Mouse (Mus musculus): ENCODE results near the gene Syne2. TPM values are rescaled to one million over a fixed set of nuclear protein-coding genes. Genes with fewer than 3 reads are reported as not detected.

Gene Syne2
- total RNA-seq, 2 experiments from 2014 or later, result 37.6 to 43.8 TPM

DNA sequence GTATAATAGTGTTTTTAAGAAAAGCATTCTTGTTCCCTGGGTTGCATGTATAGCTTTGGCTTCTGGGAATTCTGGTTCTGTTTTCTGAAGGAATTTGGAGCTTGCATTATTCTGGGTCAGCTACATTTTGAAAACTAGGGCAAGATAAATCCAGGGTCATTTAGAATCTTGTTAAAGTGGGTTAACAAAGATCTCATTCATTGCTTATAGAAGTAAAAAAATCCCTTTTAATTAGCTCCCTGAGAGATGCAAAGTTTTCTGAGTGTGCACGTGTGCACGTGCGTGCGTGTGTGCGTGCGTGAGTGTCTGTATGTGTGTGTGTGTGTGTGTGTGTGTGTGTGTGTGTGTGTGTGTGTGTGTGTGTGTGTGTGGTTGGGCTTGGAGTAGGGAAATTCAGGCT, 42.9 kb downstream of the Syne2 start:
- DNase-seq, result no peak
- intact Hi-C loops (cut with DNase I), result no loop called here

DNA sequence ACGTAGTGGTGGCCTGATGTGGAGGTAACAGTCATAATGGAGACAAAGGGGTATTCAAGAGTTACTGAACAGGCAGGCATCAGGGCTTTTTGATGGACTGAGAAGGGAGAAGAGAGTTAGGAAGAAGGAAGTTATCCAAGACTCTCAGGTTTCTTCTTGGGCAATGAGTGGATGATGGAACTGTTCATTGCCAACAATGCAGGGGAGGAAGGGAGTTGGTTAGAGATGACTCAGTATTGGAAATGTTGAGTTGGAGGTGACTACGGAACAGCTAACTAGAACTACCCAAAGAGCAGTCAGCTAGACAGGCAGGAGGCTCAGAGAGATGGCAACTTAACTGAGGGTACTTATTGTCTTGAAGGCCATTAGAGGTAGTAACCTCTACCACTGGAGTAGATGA, 47.2 kb downstream of the Syne2 start:
- intact Hi-C loops (cut with DNase I), result no loop called here

DNA sequence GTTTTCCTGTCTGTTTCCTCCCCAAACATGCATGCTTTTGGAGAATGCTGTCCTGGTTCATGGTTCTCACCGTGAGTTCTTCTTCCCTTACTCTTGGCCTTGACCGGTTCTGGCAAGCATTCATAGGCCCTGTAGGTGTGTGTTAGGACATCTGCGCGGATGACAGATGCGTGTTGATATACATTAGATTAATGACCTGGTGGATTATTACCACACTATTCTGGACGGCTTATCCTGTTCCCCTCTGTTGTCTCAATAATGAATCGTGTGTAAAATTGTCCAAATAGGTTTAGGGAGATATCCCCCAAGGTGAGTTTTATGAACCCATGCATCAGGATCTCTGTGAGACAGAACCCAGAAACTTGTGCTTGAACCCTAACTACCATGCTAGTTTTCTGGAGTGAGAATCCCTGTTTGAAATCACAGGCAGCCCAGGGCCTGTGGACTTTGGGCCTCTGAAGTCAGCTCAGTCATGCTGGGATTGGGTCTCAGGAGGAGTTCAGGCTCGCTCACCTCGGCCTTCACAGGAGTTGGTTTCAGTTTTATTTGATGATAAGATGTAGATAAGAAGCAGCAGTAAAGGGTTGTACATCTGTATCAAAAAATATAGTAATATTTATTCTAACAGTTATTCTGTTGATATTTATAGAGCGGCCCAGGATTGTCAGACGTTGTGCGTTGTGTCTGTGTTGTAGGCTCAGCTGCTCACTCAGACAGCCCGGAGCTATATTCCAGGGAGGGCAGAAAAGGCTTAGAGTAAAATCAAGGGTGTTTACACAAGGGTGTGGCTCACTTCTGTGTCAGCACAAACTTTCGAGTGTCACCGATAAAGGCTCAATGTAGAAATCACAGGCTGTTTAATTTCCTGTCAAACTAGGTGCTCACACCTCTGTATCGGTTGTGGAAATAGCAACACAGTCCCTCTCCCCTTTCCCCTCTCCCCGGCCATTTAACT, 48.8 kb downstream of the Syne2 start:
- no peak for DNase-seq
- intact Hi-C loops (cut with DNase I), result no loop called here

More for the DNA sequence above, 47.2 kb downstream of the Syne2 start:
- no peak for DNase-seq

DNA sequence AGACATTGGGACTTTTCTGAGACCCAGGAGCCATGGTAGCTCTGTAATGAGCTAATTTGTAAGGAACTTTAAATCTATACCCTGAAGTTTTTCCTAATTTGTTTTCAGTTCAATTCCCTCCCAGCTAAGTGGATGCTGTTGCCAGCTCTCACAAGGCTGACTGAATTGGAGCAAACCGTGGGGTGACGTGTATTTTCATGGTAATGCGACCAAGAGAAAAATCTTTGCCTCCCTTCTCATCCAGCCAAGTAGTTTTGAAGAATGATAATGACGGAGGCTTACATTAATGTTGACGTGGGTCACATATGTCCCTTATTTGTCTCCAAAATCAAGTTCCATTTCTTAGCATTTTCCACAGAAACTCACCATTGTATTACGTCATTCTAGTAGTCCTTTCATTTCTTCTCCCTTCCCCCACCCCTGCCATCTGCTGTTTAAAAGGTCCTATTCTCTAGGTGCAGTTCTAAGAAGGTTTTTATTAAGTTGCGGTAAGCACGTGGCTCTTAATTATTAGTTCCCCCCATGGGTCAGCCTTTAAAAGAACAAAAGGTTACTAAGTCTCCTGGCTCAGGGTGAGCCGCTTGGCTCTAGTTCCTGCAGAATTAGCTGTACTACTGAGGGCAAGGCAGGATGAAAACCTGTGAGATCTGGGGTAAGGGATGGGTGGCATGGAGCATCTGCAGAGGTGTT, 55.8 kb downstream of the Syne2 start:
- intact Hi-C loops (cut with DNase I), result no loop called here
- DNase-seq, result no peak

DNA sequence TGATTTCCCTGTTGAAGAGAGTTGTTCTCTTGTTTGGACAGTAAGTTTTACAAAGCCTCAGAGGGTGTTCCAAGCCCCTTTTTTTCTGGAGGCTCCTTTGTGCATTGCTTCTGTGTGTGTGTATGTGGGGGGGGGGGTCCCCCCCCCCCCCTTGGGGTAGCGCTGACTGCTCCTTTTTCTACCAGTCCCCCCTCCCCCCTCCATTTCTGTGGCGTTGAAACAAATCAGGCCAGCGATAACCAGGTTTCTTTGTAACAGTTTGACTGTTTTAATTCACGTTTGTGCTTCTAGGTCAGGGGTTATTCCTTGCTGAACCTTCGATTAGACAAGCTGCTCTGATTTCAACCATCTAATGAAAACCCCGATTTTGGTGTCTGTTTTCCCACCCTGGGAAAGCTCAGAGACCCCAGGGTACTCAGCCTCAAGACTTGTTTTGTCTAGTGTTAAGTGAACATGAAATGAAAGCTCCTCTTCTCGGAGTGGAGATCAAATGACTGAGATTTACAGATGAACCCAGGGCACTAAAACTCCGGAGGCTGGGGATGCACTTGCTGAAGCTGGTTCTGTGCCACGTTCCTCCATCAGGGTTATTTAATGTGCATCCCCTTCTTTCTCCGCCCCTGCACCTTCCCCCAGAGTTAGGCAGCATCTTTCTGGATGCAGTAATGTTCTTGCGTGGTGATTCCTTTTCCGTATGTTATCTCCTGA, 56.5 kb downstream of the Syne2 start:
- DNase-seq, result no peak
- intact Hi-C loops (cut with DNase I), result no loop called here

DNA sequence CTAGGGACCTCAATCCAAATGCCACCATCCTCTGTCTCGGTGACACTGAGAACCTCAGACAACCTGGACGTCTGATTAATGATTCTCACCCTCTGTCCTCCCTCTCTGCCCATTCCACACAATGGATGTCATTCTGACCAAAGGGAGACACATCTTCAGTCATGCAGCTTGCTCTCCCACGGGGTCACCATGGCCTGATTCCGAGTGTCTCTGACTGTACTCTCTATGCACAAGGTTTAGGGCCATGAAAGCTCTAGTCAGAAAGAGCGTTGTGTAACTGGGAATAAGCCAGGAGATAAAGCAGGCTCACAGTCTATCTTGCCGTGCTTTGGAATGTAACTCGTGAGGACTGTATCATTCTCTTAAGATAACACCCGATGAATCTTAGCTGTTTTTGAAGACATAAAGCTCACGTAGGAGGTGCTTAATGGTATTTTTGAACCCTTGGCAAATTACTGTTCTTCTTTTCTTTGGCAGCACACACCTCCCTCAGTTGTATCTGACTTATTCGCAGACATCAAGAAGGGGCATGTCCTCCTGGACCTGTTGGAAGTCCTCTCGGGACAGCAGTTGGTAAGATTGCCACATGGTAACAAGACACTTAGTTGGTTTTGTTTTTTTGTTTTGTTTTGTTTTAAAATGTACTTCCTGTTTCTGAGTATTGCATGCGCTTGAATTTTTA, 61.8 kb downstream of the Syne2 start:
- intact Hi-C loops (cut with DNase I), result no loop called here
- no peak for DNase-seq

DNA sequence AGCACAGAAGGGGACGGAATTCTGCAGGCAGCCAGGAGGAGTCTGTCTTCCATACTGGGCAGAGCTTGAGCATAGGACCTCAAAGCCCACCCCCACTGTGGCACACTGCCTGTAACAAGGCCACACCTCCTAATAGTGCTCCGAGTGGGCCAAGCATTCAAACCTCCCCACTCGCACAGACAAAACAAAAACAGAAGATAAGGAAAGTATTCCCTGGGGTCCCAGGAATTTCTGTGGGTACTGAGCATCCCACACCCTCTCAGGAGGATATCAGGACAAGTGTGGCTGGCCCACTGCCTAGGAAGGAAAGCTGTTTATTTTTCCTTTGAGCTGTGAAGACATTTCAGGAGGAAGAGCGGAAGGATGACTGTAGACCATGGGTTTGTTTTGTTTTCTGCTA, 63.6 kb downstream of the Syne2 start:
- DNase-seq, result no peak
- intact Hi-C loops (cut with DNase I), result no loop called here

DNA sequence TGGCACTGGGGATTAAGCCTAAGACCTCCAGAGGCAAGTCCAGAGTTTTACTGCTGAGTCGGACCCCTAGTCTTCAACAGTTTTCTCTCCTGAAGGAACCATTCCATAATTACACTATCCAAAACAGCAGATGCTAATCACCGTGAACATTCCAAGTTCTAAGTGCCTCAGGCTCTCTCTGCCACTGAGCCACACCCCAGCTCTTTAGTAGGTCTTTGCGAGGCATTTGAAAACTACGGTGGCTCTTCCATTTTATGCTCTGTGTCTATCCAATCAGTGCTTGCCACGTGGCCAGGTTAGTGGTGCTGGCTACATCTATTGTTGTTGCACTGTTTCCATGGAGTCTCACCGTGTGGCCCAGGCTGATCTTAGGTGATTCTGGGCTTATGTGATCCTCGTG, 68.2 kb downstream of the Syne2 start:
- DNase-seq, result no peak
- intact Hi-C loops (cut with DNase I), result no loop called here

- intact Hi-C loops (cut with DNase I), result no loop called here
- DNase-seq, result no peak
These were observed 69.0 kb downstream of the Syne2 start for GRCm38 (mm10) chr12:75886946-75887345.

DNA sequence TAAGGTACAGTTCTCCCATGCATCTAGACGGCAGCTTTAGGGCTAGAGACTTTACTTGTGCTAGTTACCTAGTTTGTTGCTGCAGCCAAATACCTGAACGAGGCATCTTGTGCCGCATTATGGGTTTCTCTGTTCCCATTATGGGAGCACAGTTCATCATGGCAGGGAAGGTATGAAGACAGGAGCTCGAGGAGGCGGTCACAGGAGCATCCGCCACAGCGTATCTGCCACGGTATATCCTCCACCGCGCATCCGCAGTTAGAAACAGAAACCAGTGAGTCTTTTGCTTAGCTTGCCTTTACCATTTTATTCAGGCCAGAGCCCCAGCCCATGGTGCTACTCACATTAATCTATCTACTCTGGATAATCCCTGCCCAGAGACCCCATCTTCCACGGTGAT, 70.8 kb downstream of the Syne2 start:
- intact Hi-C loops (cut with DNase I), result no loop called here
- DNase-seq, result no peak

GRCm38 (mm10) chr12:75891206-75891605, 73.3 kb downstream of the Syne2 start:
- intact Hi-C loops (cut with DNase I), result no loop called here
- DNase-seq, result no peak

DNA sequence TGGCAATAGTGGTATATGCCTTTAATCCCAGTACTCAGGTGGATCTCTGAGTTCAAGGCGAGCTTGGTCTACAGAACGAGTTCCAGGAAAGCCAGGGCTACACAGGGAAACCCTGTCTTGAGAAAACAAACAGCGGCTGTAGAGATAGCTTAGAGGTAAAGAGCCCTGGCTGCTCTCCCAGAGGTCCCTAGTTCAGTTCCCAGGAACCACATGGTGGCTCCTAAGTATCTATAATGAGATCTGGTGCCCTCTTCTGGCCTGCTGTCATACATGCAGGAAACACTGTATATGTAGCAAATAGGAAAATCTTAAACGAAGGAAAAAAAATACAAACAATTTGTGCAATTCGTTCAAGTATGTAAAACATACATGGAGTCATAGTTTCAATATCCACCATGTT, 75.5 kb downstream of the Syne2 start:
- intact Hi-C loops (cut with DNase I), result no loop called here

GRCm38 (mm10) chr12:75894316-75894997, 76.5 kb downstream of the Syne2 start:
- intact Hi-C loops (cut with DNase I), result no loop called here
- DNase-seq, result peak; percentile 13

More for the DNA sequence above, 75.5 kb downstream of the Syne2 start:
- no peak for DNase-seq

GRCm38 (mm10) chr12:75894998-75895331, 77.0 kb downstream of the Syne2 start:
- intact Hi-C loops (cut with DNase I), result no loop called here
- DNase-seq, result no peak

DNA sequence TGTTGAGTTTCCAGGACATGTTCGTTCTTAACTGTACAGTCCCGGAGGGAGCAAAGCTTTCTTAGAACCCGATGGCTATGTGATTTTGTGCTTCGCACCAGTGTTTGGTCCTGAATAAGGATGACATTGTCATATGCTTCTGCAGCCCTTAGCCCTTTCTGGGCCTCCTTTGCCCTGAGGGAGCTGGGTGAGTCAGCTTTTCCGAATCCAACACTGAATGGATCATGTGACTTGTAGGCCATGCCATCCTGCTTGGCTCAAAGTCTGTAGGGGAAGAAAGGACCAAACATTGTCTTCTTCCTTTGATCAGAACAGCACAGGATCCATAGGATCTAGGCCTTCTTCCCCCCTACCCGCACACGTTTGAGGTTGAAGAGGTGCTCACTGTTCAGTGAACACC, 79.9 kb downstream of the Syne2 start:
- no peak for DNase-seq
- intact Hi-C loops (cut with DNase I), result no loop called here

DNA sequence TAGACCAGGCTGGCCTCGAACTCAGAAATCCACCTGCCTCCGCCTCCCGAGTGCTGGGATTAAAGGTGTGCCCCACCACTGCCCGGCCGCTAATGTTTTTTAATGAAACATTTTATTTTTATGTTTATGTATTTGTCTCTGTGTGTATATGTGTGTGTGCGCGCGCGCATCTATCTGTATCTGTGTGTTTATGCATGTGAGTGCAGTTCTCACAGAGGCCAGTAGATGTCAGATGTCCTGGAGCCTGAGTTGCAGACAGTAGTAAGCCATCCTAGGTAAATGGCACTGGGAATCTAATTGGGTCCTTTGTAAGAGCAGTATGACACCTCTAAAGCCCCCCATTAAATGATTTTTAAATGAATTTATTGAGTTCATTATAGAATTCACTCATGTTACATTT, 83.8 kb downstream of the Syne2 start:
- DNase-seq, result no peak
- intact Hi-C loops (cut with DNase I), result no loop called here

- intact Hi-C loops (cut with DNase I), result no loop called here
- DNase-seq, result no peak
These were observed 86.1 kb downstream of the Syne2 start for GRCm38 (mm10) chr12:75904068-75904467.

DNA sequence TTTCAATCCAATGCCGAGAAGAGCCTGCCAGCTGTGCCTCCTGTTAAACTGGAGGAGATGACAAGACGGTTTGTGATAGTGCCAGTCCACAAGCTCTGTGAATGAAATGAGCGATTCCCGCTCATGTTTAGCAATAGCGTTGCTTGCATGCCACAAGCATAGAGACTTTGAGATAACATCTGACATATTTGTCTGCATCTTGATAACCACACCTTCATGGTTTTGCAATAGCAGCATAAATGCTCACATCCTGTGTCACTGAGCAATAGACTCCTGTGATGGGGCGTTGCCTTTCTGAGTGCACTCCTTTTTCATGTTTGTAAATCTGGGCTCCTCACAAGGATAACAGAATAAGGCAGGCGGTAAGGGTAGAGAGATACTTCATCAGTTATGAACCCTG, 87.4 kb downstream of the Syne2 start:
- DNase-seq, result no peak
- intact Hi-C loops (cut with DNase I), result no loop called here

- intact Hi-C loops (cut with DNase I), result no loop called here
- DNase-seq, result no peak
These were observed 90.5 kb downstream of the Syne2 start for GRCm38 (mm10) chr12:75908466-75908865.

DNA sequence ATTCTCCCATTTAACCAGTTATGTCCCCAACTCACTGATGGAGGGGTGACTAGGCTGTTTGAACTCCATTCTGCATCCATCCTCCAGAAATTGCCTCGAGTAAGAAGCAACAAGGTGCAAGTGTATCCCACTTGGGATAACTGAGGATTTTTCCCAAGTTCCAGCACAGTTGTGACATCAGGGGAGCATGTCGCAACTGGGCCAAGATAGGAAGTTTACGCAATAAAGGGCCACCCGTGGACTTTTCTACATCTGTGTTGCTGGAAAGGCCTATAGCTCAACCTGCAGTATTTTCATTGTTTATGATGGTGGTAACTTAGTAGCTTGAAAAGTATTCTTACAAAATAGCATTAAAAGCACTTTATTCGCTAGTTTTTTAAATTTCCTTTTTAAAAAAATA, 97.8 kb downstream of the Syne2 start:
- DNase-seq, result no peak
- intact Hi-C loops (cut with DNase I), result no loop called here
